Mouse (Mus musculus) kidney, adult 8-10 months (tissue): ENCODE results near the gene Stag1.
A peak's percentile ranks its signal among the peaks of the same experiment; 100 is the strongest.

Experiments used
- DNase-seq, 2 experiments: peaks; one replicate each; pipeline ENCODE4 v3.0.0; 2022

Stag1 gene

GRCm38 (mm10) chr9:100969461-100969860 lies 371.9 kb downstream of the Stag1 start:
- DNase-seq, result no peak

- no peak for DNase-seq
These were observed 381.1 kb downstream of the Stag1 start for GRCm38 (mm10) chr9:100978666-100979065.

GRCm38 (mm10) chr9:100979260-100979659 lies 381.7 kb downstream of the Stag1 start:
- no peak for DNase-seq

- DNase-seq, result no peak
These were observed 385.2 kb downstream of the Stag1 start for GRCm38 (mm10) chr9:100982786-100983185.

GRCm38 (mm10) chr9:100984381-100985310 lies 387.0 kb downstream of the Stag1 start:
- DNase-seq, result no peak

- DNase-seq, result no peak
These were observed 389.4 kb downstream of the Stag1 start for GRCm38 (mm10) chr9:100987006-100987405.

- DNase-seq, result no peak
These were observed 390.3 kb downstream of the Stag1 start for GRCm38 (mm10) chr9:100987850-100988249.

- DNase-seq, result no peak
These were observed 393.0 kb downstream of the Stag1 start for GRCm38 (mm10) chr9:100990609-100991008.

- no peak for DNase-seq
These were observed 393.7 kb downstream of the Stag1 start for GRCm38 (mm10) chr9:100991321-100991720.

GRCm38 (mm10) chr9:100992191-100992590 lies 394.6 kb downstream of the Stag1 start:
- no peak for DNase-seq

- no peak for DNase-seq
These were observed 396.3 kb downstream of the Stag1 start for GRCm38 (mm10) chr9:100993937-100994336.

- no peak for DNase-seq
These were observed 399.5 kb downstream of the Stag1 start for GRCm38 (mm10) chr9:100997138-100997537.

GRCm38 (mm10) chr9:101002053-101002452 lies 404.5 kb downstream of the Stag1 start:
- no peak for DNase-seq

GRCm38 (mm10) chr9:101002841-101003240 lies 405.2 kb downstream of the Stag1 start:
- no peak for DNase-seq

GRCm38 (mm10) chr9:101003302-101003701 lies 405.7 kb downstream of the Stag1 start:
- no peak for DNase-seq

GRCm38 (mm10) chr9:101005866-101006265 lies 408.3 kb downstream of the Stag1 start:
- DNase-seq, result peak; percentile 22 to 41
